In genomic region chr15:32610776-32611175, GRCm38 (mm10) we compare ENCODE assay signal across 10 mouse cellular contexts.
DNase-seq lines count a peak whose midpoint lies in the region; ATAC-seq and TF ChIP-seq lines count a peak whose summit lies in the region.
"Had no signal": no experiment of that assay in that cellular context is flagged by ENCODE, and none has a peak within 500 bp of the region (broad histone marks: within the 10 kb centered on the region; RNA-seq: fewer than 3 reads in every experiment).

No protein-coding gene starts in this region.

- no peaks in the 10 kb centered on the region for H3K4me1 ChIP-seq in kidney, adult 2 months (ENCODE audit: control insufficient read depth, insufficient read depth, low read length)
- no peaks in the 10 kb centered on the region for H3K4me1 ChIP-seq in kidney, embryonic 16.5 days (ENCODE audit: insufficient read depth, low read length)

- no peaks in the 10 kb centered on the region; the same call in 1 of the 2 replicates for H3K36me3 ChIP-seq in kidney, adult 2 months (ENCODE audit: control insufficient read depth, insufficient read depth, low read length)
- no peaks in the 10 kb centered on the region for H3K36me3 ChIP-seq in kidney, embryonic 16.5 days (ENCODE audit: insufficient read depth, low read length)

- no peak for TF ChIP-seq CTCF in kidney, adult 2 months (conservative IDR thresholded peaks at IDR 0.05; ENCODE audit: insufficient read depth, insufficient read length, low read depth, low read length)

- H3K9ac ChIP-seq in kidney, embryonic 16.5 days (replicated peaks; ENCODE audit: low read length), result no peak overlapping the region

- peak; percentile 18 for DNase-seq in adrenal gland, postnatal 14 days
- no peak for DNase-seq in adrenal gland, adult 18-20 months (ENCODE audit: low spot score in 2 of 2)
- peak; percentile 73 for DNase-seq in kidney, adult 2 months
- peak; percentile 86 for DNase-seq in Muller cell, postnatal 12 days (ENCODE audit: inconsistent ontology term)
- DNase-seq in heart, postnatal 25 days (ENCODE audit: low spot score), result peak; percentile 6
- DNase-seq: cerebellum, adult 9-10 months had no signal

- H3K4me2 ChIP-seq in kidney, embryonic 16.5 days (replicated peaks; ENCODE audit: low read depth, low read length), result no peak overlapping the region

- H3K4me3 ChIP-seq in kidney, adult 2 months (ENCODE audit: insufficient read depth, low read depth, low read length), result no peak overlapping the region
- no peak overlapping the region for H3K4me3 ChIP-seq in kidney, embryonic 16.5 days (ENCODE audit: low read length)
- H3K4me3 ChIP-seq: erythroblast, embryonic 14.5 days had no signal

- no peaks in the 10 kb centered on the region for H3K27me3 ChIP-seq in kidney, adult 2 months (replicated peaks; ENCODE audit: control insufficient read depth, insufficient read depth, low read length)
- H3K27me3 ChIP-seq in kidney, embryonic 16.5 days (ENCODE audit: insufficient read depth, low read length), result no peaks in the 10 kb centered on the region

- intact Hi-C loops in heart, postnatal 25 days (cut with DNase I), result no loop called here

- H3K27ac ChIP-seq in kidney, adult 2 months (ENCODE audit: insufficient read depth, low read depth, low read length), result no peak overlapping the region
- no peak overlapping the region for H3K27ac ChIP-seq in kidney, embryonic 16.5 days (ENCODE audit: low read length)

- TF ChIP-seq POLR2A in kidney, adult 2 months (IDR thresholded peaks at IDR 0.05; ENCODE audit: low read depth, low read length), result no peak

- no peaks in the 10 kb centered on the region for H3K9me3 ChIP-seq in kidney, embryonic 16.5 days (ENCODE audit: low read length)

- WGBS in kidney, adult 2 months, result 50% methylated on average over 2 of the region's 2 CpGs
- WGBS in kidney, embryonic 16.5 days, result 81% methylated on average over 2 of the region's 2 CpGs

- no peak for ATAC-seq in kidney, embryonic 16.5 days (ENCODE audit: low FRiP score, low TSS enrichment)
- ATAC-seq in megakaryocyte progenitor cell, adult 5-6 weeks (replicated peaks; ENCODE audit: poor library complexity), result no peak
- ATAC-seq in activated CD4-positive, CD25-positive, alpha-beta regulatory T cell, adult 4 months, result no peak

Comparison
In these comparisons a context has a peak if more than half of its experiments do, and no peak if none do; other contexts are left out.
1. DNase-seq: peak in adrenal gland, postnatal 14 days (single experiment), kidney, adult 2 months (single experiment), Muller cell, postnatal 12 days (single experiment) and heart, postnatal 25 days (single experiment); none in adrenal gland, adult 18-20 months (0 of 2).